Mouse (Mus musculus) megakaryocyte-erythroid progenitor cell, adult 5-6 weeks (primary cell): ENCODE data around the gene Scmh1. TPM values are rescaled to one million over a fixed set of nuclear protein-coding genes. Genes with fewer than 3 reads are reported as not detected.

Experiments used
- ATAC-seq: replicated peaks from 2 replicates; pipeline ENCODE4 v1.8.0; 2016; ENCODE audit warnings: mild to moderate bottlenecking, inconsistent platforms; ENCODE audit not compliant: severe bottlenecking, poor library complexity, low FRiP score, low TSS enrichment
- total RNA-seq, 2 experiments: library from RNA; stranded (forward) in 1 of 2; stranded (reverse) in 1 of 2; fragments of 200-1000, 215-1000 nt in 1 of 2; fragments of >200 nt in 1 of 2; fragmentation: Nextera tagmentation in 1 of 2; gene quantifications; 2 replicates each; pipeline ENCODE4 v1.2.3; 2014 to 2017

Scmh1 gene
- total RNA-seq, 2 experiments from 2014 or later, result 9.7 to 65.7 TPM

DNA sequence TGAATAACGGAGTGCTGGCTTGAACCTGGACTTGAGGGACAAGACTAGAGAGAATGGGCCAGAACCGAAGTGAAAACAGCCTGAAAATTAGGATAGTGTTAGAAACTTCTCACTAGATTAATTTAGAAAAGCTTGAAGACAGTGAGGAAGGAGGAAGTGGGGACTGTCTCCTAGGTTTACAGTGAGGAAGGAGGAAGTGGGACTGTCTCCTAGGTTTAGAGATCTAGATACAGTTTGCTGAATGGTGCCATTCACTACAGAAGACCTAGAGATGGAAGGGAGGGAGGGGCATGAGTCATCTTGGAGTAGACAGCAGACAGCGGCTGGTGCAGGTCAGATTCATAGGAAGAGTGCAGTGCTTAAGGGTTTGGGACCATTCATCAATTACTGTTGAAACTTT lies 118.0 kb downstream of the Scmh1 start:
- ATAC-seq, result no peak

DNA sequence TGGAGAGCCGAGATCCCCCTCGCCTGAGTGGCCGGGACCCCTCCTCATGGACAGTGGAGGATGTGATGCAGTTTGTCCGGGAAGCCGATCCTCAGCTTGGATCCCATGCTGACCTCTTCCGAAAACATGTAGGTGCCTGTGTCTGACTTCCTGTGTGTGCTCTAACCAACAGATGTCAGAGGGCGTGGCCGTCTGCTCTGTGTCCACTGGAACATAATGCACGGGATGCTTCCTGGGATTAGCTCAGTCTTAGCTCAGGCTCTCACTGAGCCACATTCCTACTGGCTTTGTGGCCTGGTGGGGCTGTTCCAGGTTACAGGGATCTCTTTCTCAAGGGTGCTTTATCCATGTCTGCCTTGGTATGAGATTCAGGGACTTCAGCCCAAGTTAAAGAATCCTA lies 123.1 kb downstream of the Scmh1 start:
- ATAC-seq, result no peak

DNA sequence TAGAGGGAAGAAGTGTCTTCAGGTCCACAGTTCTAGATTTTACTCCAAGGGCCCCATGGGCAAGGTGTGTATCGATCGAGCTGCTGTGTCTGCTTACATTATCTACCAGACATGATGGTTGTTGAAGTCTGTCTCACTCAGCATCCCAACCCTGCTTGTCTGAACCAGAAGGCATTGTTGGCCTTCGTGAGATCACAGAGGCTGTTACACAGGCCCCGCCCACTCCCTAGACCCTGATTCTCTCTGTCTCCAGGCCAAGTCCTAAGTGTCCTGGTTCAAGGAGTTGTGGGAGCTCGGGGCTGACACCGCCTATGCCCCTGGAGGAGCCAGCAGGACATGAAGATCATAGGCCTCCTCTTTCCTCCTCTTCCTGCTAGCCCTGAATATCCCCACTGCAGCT lies 126.9 kb downstream of the Scmh1 start, which contains the start of gene Slfnl1:
Gene Slfnl1, plus strand, starts transcription at position 246 of the 400 bp plus-strand sequence.
- ATAC-seq, result no peak

DNA sequence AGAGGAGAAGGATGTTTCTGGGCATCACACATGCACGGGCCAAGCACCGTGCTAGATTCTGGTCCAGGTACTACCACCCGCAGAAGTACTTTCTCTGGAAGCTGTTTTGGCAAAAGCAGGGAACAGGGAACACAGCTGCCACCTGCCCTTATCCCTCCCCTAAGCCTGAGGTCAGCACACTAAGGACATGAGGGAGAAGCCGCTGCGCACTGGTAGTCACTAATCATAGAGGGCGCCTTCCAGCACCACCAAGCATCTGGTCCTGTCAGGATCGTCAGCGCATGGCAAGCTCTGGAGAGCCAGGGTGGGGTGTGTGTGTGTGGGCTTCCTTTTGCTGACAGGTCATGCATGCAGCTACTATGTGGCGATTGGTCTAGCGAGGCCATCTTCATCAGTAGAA lies 133.6 kb downstream of the Scmh1 start:
- ATAC-seq, result no peak

DNA sequence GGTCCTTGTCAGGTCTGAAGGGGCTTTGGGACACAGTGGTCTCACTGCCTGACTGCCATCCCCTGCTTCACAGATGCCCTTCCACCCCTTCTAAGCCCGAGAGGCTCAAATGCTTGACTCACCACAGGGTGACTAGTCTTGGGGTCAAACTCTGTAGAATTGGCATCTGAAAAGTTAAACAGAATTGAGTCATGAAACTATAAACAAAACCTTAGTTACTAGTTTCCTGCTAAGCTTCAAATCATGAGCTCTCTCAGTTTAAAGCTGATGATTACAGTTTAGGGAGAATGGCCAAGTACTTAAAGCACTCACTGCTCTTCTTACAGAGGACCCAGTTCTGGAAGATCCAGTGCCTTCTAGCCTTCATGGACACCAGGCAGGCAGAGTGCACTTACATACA lies 139.8 kb downstream of the Scmh1 start:
- ATAC-seq, result no peak

DNA sequence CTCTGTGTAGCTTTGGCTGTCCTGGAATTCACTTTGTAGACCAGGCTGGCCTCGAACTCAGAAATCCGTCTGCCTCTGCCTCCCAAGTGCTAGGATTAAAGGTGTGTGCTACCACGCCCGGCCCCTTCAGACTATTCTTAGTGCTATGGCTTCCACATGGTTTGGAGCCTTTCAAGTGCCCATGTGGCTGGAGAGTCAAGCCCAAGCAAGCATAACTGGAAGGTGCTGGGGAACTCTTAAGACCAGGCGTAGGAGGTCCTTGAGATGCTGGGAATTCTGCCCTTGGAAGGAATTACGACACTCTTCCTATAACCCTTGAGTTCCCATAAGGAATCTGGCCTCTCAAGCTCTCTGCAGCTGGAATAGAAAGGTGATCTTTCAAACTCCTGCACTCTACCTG lies 151.5 kb downstream of the Scmh1 start:
- ATAC-seq, result no peak

DNA sequence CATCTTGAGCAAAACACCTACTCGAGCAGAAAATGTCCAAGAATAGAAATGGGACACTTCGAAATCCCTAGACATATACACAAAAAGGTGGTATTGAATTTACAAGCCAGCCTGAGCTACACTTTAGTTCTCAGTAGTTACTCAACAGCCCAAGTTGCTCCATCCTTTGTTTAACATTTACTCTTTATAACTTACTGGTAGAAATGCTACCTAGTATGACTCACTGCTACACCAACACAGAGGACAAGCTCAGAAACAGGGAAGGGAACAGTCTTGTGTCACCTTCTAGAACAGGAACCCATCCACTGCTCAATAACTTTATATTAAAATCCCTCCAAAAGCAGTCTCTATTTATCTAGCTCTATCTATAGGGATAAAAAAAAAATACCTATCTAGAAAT lies 160.6 kb downstream of the Scmh1 start:
- ATAC-seq, result no peak

DNA sequence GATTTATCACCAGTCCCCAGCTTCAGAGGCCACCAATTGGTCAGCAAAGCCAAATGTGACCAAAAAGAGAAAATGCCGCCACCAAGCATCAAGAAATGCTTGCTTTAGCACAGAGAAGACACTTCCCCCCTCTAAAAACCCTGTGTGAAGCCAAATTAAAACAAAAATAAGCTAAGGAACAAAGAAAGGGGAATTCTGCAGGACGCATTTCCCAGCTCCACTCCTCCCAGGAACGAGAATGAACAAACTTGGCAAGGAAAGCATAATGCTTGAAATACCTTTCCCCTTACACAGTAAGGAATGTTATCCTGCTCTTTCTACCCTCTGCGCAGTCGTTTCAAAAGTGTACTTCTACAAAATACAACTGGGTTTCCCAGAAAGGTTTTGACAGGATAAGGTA lies 162.9 kb downstream of the Scmh1 start:
- no peak for ATAC-seq

DNA sequence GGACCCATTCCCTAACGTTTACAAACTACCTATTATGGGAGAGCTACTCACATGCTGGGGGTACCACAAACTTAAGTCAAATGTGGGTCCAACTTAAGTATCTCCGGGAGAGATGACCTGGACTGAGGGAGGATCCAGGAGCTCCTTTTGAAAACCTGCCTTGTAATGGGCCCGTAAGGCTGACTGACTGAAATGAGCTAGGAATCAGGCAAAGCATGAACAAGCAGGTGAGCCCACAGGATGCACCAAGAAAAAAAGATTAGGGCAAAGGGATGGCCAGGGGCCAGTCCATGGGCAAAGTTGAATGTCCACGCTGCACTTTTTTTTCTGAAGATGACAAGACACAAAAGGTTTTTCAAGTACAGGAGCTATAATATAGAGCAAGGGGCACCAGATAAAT lies 163.9 kb downstream of the Scmh1 start:
- 0 out of 2 replicates have a peak, but pooled peaks have one; percentile 8 for ATAC-seq

DNA sequence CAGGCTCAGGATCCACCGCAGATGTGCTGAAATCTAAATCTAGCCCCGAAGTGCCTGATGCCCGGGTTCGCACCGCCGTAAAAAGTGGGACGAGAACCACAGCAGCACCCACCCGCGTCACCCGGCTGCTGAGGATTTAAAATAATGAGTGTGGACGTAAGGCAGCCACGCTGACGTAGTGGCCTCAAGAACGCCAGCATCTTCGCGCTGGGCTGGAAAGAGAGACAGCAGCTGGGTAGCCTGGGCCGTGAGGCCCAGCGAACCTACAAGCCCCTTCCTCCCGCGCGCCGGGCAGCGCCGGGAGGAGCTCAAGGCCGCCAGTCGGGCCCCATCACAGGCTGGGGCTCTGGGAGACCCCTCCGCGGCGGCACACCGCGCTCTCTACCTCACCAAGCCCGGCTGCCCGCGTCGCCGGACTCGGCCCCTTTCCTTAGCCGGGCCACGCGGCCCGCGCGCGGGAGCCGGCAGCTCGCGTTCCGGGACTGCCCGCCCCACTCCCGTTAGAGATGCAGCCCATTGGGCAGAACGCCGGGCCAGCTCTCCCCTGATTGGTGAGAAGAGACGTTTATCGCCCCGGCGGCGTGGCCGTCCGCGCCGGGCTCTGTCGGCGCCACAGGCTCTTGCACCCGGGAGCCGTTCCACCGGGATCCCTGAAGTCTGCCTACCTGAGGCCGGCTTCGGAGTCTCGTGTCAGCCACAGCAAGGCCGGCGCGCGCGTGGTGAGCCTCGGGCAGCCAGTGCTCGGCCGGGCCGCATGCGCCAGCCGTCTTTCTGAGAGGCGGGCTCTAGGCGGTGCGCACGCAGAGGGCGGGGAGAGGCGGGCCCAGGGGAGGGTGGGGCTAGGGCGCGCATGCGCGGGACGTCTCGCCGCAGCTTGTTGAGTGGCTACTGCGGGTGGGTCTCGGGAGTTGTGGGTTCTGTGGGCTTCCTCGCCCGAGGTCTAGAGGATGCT lies 164.7 kb downstream of the Scmh1 start, which contains the start of gene Ctps:
Gene Ctps, minus strand, starts transcription at position 791 of the 952 bp plus-strand sequence.
- peak; percentile 90 for ATAC-seq

DNA sequence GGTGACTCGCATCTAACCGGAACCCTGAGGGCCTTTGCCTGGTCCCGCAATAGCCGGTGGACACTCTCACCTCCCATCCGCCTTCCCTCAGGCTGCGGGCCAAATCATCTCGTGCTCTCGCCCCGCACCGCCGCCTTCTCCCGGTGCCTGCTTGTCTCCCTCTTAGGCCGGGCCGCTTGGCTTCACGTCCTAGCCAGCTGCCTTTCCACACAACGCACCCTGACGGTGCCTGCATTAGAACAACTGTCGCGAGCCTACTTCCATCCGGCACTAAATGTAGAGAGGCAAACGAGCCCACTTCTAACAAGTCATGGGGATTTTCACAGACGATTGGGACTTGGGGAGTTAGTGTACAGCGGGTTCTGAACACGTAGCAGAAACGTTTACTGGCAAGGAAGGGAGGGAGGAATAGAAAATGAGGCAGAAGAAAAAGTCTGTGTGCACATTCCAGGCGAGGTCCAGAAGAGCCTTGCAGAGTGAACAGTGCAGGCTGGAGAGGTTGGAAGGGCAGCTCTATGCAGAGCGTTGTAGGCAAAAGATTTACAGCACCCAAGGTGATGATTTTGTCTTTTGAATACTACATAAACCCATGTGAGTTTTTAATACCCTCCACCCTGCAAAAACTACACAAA lies 165.5 kb downstream of the Scmh1 start:
- peak; percentile 38; the same call in 1 of the 2 replicates for ATAC-seq

DNA sequence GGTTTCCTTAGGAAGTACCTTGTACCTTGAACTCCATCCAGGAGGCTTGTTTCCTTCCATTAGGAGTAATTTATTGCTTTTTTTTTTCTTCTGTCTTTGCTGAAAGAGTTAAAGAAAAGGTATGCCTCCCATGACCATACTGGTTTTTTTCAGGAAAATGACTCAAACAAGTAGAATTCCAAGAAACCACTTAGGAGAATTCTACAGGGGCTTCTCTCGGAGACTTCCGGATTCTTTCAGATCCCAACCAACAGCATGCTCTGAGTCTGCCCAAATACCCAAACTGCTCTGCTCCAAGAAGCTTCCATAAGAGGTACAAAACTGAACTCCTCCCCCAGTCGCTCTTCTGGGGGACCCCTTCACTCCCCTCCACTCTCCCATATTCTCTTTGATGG lies 166.0 kb downstream of the Scmh1 start:
- no peak for ATAC-seq

DNA sequence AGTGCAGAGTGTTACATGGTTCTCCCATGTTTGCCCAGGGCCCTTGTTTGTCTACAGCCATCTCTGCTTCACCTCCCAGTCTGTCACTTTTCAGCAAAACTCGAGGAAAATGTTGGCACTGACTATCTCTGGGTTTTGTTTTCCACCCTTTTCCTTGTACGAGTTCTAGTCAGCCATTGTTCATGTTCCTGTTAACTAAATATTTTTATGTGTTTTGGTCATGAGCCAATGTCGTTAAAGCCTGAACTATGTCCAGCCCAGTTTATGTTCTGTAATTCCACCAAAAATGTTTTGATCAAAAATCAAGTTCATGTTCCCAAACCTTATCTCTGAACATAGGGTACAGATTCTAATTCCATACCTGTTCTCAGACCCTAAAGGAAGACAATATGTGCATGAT lies 166.6 kb downstream of the Scmh1 start:
- no peak for ATAC-seq

Other genes starting within 250 kb of the Scmh1 start
- gene Edn2, start 244.1 kb upstream of the Scmh1 start, total RNA-seq (2014; fragmentation: Nextera tagmentation), result not detected in 2 replicates
- gene Edn2, start 244.1 kb upstream of the Scmh1 start, total RNA-seq (2017), result not detected in 2 replicates
- not detected in 2 replicates for gene Foxo6, start 117.9 kb upstream of the Scmh1 start, total RNA-seq (2014; fragmentation: Nextera tagmentation)
- 0.27 TPM in 1 of 2 replicates, not detected in the other for gene Foxo6, start 117.9 kb upstream of the Scmh1 start, total RNA-seq (2017)
- not detected in 2 replicates for gene Slfnl1, start 127.0 kb downstream of the Scmh1 start, total RNA-seq (2014; fragmentation: Nextera tagmentation)
- gene Slfnl1, start 127.0 kb downstream of the Scmh1 start, total RNA-seq (2017), result not detected in 2 replicates
- gene Ctps, start 165.0 kb downstream of the Scmh1 start, total RNA-seq (2014; fragmentation: Nextera tagmentation), result 60.6 and 73.1 TPM in 2 replicates
- gene Ctps, start 165.0 kb downstream of the Scmh1 start, total RNA-seq (2017), result 77.1 and 90.0 TPM in 2 replicates
- not detected in 2 replicates for gene Gm8439, start 183.5 kb downstream of the Scmh1 start, total RNA-seq (2014; fragmentation: Nextera tagmentation)
- gene Gm8439, start 183.5 kb downstream of the Scmh1 start, total RNA-seq (2017), result not detected in 2 replicates